Mouse (Mus musculus) hindbrain, embryonic 16.5 days (tissue): ENCODE results near the gene Ksr1. TPM values are rescaled to one million over a fixed set of nuclear protein-coding genes. Genes with fewer than 3 reads are reported as not detected.

Source experiments
- ATAC-seq: fragments of 200-750 bp; cut with Nextera tagmentation; 2 replicates; pipeline ENCODE4 v1.8.0; 2017; ENCODE audit warnings: moderate TSS enrichment, moderate library complexity
- H3K27ac ChIP-seq: fragments of 300-500 bp; sonication (generic); 2 replicates; pipeline ENCODE4 v1.5.1; 2014; ENCODE audit warnings: low read depth, mild to moderate bottlenecking, control low read depth, low read length, moderate library complexity
- H3K27me3 ChIP-seq: fragments of 300-500 bp; sonication (generic); replicated peaks from 2 replicates; pipeline ENCODE4 v1.6.1; 2014; ENCODE audit warnings: low read length; ENCODE audit not compliant: control insufficient read depth, insufficient read depth
- H3K36me3 ChIP-seq: fragments of 300-500 bp; sonication (generic); 2 replicates; pipeline ENCODE4 v1.6.1; 2014; ENCODE audit warnings: mild to moderate bottlenecking, low read length, moderate library complexity, mixed read lengths; ENCODE audit not compliant: control insufficient read depth, insufficient read depth
- H3K4me1 ChIP-seq: fragments of 300-500 bp; sonication (generic); 2 replicates; pipeline ENCODE4 v1.6.1; 2014; ENCODE audit warnings: low read depth, low read length; ENCODE audit not compliant: control insufficient read depth, insufficient read depth
- H3K4me2 ChIP-seq: fragments of 300-500 bp; sonication (generic); 2 replicates; pipeline ENCODE4 v1.6.1; 2014; ENCODE audit warnings: mild to moderate bottlenecking, low read length, control low read depth, moderate library complexity
- H3K4me3 ChIP-seq: fragments of 300-500 bp; sonication (generic); 2 replicates; pipeline ENCODE4 v1.5.1; 2014; ENCODE audit warnings: mild to moderate bottlenecking, low read length, control low read depth, moderate library complexity
- H3K9ac ChIP-seq: fragments of 300-500 bp; sonication (generic); 2 replicates; pipeline ENCODE4 v1.6.1; 2014; ENCODE audit warnings: low read depth, mild to moderate bottlenecking, control low read depth, low read length, moderate library complexity
- H3K9me3 ChIP-seq: fragments of 300-500 bp; sonication (generic); 2 replicates; pipeline ENCODE4 v1.6.1; 2014; ENCODE audit warnings: mild to moderate bottlenecking, low read length, moderate library complexity; ENCODE audit not compliant: control insufficient read depth
- WGBS: fragments of 180-500 bp; shearing (Covaris S2); extraction: QIAGEN DNeasy Blood & Tissue Kit; methylation state at CpG from one replicate; pipeline ENCODE4 v1.1.7; 2014; 5-methylcytosine and 5-hydroxymethylcytosine counted together
- polyA plus RNA-seq: library from polyadenylated mRNA; unstranded; fragments of >200 nt; fragmentation: Nextera tagmentation; extraction: Ambion mirVana; gene quantifications from 2 replicates; pipeline ENCODE4 v1.2.1, GENCODE M21; 2015

The Ksr1 gene
- polyA plus RNA-seq, 1 experiment from 2014 or later = 4.4 TPM

DNA sequence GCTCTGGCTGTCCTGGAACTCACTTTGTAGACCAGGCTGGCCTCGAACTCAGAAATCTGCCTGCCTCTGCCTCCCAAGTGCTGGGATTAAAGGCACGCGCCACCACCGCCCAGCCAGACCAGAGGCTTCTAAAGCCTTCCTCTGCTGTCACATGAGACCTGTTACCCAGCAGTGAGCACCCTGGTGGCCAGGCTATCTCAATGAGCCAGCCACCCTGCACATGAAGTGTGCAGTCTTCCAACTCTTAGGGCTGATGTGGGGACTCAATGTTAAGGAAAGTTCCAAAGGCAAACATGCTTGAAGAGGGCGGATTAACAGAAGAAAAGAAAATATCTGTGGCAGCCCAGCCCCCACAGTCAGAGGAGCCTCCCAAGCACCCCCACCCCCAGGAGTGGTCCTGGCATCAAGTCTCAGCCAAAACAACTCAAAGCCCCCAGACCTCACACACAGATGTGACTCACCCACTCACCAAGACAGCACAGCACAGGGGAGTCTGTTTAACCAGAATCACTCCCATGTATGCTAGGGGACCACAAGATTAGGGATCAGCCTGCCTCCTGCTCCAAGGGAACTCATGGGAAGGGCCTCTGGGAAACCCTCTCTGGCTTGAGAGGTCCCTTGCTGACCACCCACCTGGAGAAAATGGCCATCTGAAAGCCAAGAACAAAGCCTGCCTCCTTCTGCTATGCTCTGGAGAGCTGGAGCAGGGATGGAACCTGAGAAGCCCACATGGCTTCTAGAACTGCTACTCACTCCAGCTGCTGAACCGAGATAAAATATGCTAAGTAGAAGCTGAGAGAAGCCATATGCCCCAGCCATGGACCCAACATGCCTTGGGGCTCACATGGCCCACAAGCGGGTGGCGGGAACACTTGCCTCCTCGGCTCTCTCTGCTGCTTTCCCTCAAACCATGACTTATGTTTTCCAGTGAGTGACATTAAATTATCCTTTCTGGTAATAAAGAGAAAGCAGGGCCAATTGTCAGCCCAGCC is 91.8 kb downstream of the Ksr1 start:
- H3K4me2 ChIP-seq = no peak overlapping the region
- H3K27me3 ChIP-seq = no peaks in the 10 kb centered on the region
- H3K9me3 ChIP-seq = no peaks in the 10 kb centered on the region
- no peak for ATAC-seq
- no peak overlapping the region for H3K27ac ChIP-seq
- WGBS = 73% methylated on average over 9 of the region's 9 CpGs
- H3K9ac ChIP-seq = no peak overlapping the region
- no peak overlapping the region for H3K4me3 ChIP-seq
- H3K4me1 ChIP-seq = peaks cover 8% of the 10 kb centered on the region
- no peaks in the 10 kb centered on the region for H3K36me3 ChIP-seq

DNA sequence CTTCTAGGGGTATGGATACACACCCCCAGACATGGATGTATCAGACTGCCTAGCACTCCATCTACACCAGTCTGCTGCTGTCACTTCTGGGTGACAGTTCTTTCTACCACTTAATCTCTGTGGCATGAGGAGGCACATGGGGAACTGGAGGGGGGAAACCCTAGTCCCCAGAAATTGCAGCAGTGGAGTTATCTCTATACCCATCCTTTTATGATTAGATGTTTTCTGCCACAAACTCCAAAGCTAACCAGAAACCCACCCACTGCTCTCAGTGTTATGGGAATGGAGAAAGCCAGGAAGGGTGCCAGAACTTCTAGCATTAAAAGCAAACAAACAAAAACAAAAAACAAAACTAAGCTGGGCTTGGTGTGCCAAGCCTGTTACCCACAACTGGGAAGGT is 92.8 kb downstream of the Ksr1 start:
- Histone ChIP-seq H3K27ac (no peak overlapping the region), H3K4me2 (no peak overlapping the region), H3K36me3 (no peaks in the 10 kb centered on the region), H3K4me1 (peaks cover 8% of the 10 kb centered on the region), H3K9me3 (no peaks in the 10 kb centered on the region), H3K27me3 (no peaks in the 10 kb centered on the region), H3K9ac (no peak overlapping the region), H3K4me3 (no peak overlapping the region)
- ATAC-seq = no peak

DNA sequence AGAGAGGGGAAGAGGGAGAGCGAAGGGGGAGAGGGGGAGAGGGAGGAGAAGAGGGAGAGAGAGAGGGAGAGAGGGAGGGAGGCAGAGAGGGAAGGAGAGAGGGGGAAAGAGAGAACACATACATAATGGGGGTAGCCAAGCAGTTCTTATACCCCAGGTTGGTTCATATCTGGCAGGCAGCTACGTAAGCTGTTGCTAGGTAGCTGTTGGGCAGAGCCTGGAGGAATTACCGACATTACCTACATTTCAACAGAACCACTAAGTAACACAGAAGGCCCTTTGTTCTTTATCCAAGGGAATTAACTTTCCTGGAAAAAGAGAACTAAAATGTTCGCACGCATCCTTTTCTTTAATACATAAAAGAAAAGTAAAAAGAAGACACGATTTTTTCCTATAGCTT is 93.4 kb downstream of the Ksr1 start:
- H3K9me3 ChIP-seq = no peaks in the 10 kb centered on the region
- ATAC-seq = no peak
- no peak overlapping the region for H3K4me3 ChIP-seq
- WGBS = 60% methylated on average over 6 of the region's 6 CpGs
- no peaks in the 10 kb centered on the region for H3K36me3 ChIP-seq
- no peak overlapping the region for H3K27ac ChIP-seq
- no peaks in the 10 kb centered on the region for H3K27me3 ChIP-seq
- peaks cover 8% of the 10 kb centered on the region for H3K4me1 ChIP-seq
- no peak overlapping the region for H3K4me2 ChIP-seq
- no peak overlapping the region for H3K9ac ChIP-seq

DNA sequence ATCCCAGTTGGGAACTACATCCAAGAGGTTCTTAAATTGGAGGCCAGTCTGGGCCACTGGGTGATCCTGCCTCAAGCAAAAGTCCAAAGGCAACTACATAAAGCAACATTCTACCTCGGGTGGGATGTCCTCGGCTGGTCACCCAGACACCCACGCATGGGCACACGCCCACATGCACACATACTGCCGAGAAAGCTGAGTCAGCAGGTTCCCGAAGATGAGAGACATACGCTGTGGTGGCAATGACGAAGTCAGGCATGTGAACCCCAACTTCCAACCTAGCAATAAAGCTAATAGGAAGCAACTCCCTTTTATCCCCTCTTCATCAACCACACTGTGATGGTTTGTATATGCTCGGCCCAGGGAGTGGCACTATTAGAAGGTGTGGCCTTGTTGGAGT is 94.7 kb downstream of the Ksr1 start:
- no peak for ATAC-seq
- WGBS = 93% methylated on average over 9 of the region's 9 CpGs
- Histone ChIP-seq H3K4me3 (no peak overlapping the region), H3K4me1 (peaks cover 3% of the 10 kb centered on the region; the same call in 1 of the 2 replicates), H3K4me2 (no peak overlapping the region), H3K9ac (no peak overlapping the region), H3K27ac (no peak overlapping the region), H3K9me3 (no peaks in the 10 kb centered on the region), H3K27me3 (no peaks in the 10 kb centered on the region), H3K36me3 (no peaks in the 10 kb centered on the region)

DNA sequence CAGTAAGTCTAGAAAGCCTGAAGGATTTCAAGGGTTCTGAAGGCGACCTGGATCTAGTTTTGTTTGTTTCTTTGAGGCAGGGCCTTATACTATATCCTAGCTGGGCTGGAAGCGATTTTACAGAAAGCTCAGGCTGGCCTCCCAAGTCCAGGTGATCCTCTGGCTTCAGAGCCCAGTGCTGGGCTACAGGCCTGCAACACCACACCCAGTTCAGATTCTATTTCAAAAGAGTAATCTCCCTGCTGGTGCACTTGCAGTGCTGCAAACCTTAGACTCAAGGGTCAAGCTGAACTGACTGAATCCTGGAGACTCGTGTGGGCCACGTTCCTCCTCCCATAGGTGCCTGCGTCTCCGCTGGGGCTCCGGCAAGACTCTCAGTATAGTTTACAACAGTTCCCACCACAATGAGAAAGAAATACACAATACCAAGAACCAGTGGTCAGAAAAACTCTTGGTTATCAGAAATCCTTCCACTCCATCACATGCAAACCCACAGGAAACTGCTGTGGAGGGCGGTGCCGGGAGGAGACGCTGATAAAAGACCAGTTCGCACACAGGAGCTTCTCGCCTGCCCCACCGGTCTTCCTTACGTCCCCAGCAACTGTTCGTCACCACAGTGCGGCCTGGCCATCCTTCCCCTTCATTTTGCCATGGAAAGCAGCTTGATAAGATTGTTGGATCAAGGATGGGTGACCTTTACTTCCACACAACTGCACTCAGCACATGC is 95.3 kb downstream of the Ksr1 start:
- WGBS = 95% methylated on average over 16 of the region's 16 CpGs
- H3K36me3 ChIP-seq = no peaks in the 10 kb centered on the region
- no peak overlapping the region for H3K9ac ChIP-seq
- H3K9me3 ChIP-seq = no peaks in the 10 kb centered on the region
- H3K4me1 ChIP-seq = peaks cover 3% of the 10 kb centered on the region; the same call in 1 of the 2 replicates
- H3K4me2 ChIP-seq = no peak overlapping the region
- no peaks in the 10 kb centered on the region for H3K27me3 ChIP-seq
- no peak overlapping the region for H3K27ac ChIP-seq
- no peak for ATAC-seq
- no peak overlapping the region for H3K4me3 ChIP-seq

DNA sequence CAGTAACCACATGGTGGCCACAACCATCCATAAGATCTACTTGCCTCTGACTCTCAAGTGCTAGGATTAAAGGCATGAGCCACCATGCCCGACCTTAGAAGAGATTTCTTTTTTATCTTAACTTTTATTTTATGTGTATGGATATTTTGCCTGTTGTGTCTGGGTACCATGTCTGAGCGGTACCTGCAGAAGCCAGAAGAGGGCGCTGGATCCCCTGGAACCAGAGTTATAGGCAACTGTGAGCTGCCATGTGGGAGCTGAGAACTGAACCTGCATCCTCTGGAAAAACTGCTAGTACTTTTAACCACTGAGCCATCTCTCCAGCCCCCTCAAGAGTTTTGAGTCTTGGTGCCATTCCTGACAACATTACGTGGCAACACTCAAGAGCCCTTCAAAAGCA is 97.3 kb downstream of the Ksr1 start:
- no peaks in the 10 kb centered on the region for H3K9me3 ChIP-seq
- no peak for ATAC-seq
- no peak overlapping the region for H3K27ac ChIP-seq
- no peak overlapping the region for H3K4me2 ChIP-seq
- no peaks in the 10 kb centered on the region for H3K27me3 ChIP-seq
- 83% methylated on average over 4 of the region's 4 CpGs for WGBS
- no peak overlapping the region for H3K4me3 ChIP-seq
- H3K36me3 ChIP-seq = peaks cover 7% of the 10 kb centered on the region; the same call in 1 of the 2 replicates
- H3K9ac ChIP-seq = no peak overlapping the region
- H3K4me1 ChIP-seq = peaks cover 3% of the 10 kb centered on the region; the same call in 1 of the 2 replicates

DNA sequence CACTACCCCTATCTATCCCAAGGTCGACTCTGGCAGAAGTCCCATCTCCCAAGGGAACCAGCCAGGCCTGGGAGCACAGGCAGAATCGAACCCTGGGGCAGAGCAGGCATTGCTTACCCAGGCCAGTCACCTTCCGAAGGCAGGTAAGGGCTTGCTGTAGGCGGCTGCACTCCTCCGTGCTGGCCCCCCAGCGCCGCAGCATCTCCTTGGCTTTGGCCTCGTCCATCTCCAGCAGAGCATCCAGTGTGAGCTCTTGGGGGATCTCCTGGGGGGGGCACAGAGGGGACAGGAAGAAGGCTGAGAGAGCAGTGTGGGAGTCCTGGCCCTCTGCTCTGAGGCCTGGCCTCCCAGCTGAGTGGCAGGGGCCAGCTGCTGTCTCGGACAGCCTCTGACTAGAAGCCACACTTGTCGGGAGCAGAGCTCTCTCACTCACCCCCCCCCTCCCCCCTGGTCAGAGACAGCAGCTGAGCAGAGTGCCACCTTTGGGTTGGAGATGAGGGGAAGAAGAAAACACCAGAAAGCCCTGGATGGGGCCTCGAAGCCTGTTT is 99.0 kb downstream of the Ksr1 start:
- ATAC-seq = no peak
- Histone ChIP-seq H3K27me3 (no peaks in the 10 kb centered on the region), H3K4me1 (peaks cover 3% of the 10 kb centered on the region; the same call in 1 of the 2 replicates), H3K36me3 (peaks cover 7% of the 10 kb centered on the region; the same call in 1 of the 2 replicates), H3K27ac (no peak overlapping the region), H3K9me3 (no peaks in the 10 kb centered on the region), H3K4me3 (no peak overlapping the region), H3K4me2 (no peak overlapping the region), H3K9ac (no peak overlapping the region)
- WGBS = 67% methylated on average over 11 of the region's 11 CpGs

DNA sequence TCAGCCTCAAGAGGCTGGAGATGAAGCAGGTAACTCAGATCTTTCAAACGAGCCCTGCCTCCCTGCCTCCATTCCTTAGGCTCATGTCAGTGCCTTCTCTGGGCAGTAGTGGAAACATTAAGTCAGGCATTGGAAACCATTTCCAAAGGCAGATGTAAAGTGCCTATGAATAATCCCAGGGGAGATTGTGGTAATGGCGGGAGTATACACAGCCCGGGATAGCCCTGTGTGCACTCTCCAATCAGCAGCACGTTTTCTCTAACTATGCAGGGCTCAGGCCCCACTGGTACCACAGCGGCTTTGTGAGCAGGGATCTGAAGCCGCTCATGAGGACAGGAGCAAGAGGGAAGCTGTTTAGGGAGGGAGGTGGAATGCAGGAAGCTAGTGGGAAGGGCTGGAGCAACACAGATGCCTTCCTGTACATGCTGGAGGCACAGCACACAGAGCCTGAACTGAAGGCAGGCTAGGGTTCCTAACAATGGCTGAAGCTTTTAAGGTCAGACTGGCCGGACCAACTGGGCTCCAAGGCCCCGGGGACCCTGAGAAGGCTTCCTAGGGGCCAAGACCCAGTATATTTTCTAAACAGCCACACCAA is 99.5 kb downstream of the Ksr1 start:
- 45% methylated on average over 8 of the region's 8 CpGs for WGBS
- Histone ChIP-seq H3K36me3 (peaks cover 7% of the 10 kb centered on the region; the same call in 1 of the 2 replicates), H3K4me3 (no peak overlapping the region), H3K4me2 (no peak overlapping the region), H3K27ac (no peak overlapping the region), H3K4me1 (peaks cover 3% of the 10 kb centered on the region; the same call in 1 of the 2 replicates), H3K9ac (no peak overlapping the region), H3K9me3 (no peaks in the 10 kb centered on the region), H3K27me3 (no peaks in the 10 kb centered on the region)
- no peak for ATAC-seq
